Mouse (Mus musculus) lung, adult 2 months (tissue): ENCODE results near the gene Arl3.

ENCODE experiments used
- CTCF ChIP-seq: fragments of 200-500 bp; IDR thresholded peaks from 2 replicates; pipeline ENCODE4 v1.5.1; 2011; ENCODE audit warnings: mild to moderate bottlenecking, low read length, control low read depth; ENCODE audit not compliant: insufficient read depth
- POLR2A ChIP-seq: fragments of 200-500 bp; IDR thresholded peaks from 2 replicates; pipeline ENCODE4 v1.6.1; 2011; ENCODE audit warnings: low read depth, mild to moderate bottlenecking, control low read depth, low read length, borderline replicate concordance; ENCODE audit errors: extremely low read depth

DNA sequence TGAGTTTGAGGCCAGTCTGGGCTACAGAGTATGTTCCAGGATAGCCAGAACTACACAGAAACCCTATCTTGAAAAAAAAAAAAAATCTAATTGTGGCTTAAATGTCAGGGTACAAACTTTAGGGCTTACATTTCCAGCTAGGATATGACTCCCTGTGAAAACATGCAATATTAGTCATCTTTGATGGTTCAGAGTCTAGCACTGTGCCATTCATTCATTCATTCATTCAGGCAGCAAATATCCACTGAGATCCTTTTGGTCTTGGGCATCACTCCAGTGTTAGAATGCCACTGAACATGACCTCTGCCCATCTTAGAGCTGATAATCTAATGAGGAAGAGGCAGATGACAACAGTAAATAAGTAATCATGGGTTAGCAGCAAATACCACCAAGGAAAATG is 51.3 kb downstream of the Arl3 start:
- TF ChIP-seq CTCF (no peak), POLR2A (no peak)
